Mouse (Mus musculus) frontal cortex, adult 2 months (tissue): Measurements from ENCODE around the gene Olfr1255. TPM values are rescaled to one million over a fixed set of nuclear protein-coding genes. Genes with fewer than 3 reads are reported as not detected.

ENCODE experiments used
- DNase-seq, 2 experiments: peaks; one replicate each; pipeline ENCODE4 v3.0.0; 2022; ENCODE audit warnings: low spot score in 1 of 2; ENCODE audit errors: extremely low spot score in 1 of 2
- polyA plus RNA-seq: library from polyadenylated mRNA; depleted of rRNA; stranded (reverse); fragments of >200 nt; gene quantifications from 2 replicates; pipeline ENCODE4 v1.2.3, GENCODE M21; 2012; rRNA removed

The Olfr1255 gene
- not detected in 2 replicates for polyA plus RNA-seq

- DNase-seq: no peak
Measured at GRCm38 (mm10) chr2:89811751-89812150, at the start of gene Olfr1255. Gene Olfr1255, plus strand, starts transcription at chr2:89812051.

DNA sequence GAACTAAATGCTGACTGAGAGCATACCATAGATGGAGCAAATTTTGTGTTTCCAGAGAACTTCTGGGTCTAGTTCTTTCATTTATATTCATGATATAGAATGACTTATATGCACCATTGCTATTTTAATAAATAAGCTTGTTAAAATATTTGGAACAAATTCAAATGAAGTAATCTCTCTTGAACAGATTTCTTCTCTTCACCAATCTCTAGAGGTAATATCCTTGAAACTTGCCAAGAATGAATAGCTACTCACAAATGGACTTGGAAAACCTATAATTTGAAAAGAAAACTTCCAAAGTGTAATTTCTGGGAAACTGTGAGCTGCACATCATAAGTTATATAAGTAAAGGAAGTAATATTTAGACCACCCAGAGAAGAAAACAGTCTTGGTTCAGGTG is 18.3 kb upstream of the Olfr1255 start, which contains the start of gene Olfr1254:
Gene Olfr1254, minus strand, starts transcription at position 101 of the 400 bp plus-strand sequence.
- DNase-seq: no peak

- peak in 1 of 2 experiments; percentile 28 for DNase-seq
Measured at GRCm38 (mm10) chr2:89799583-89799982, 12.3 kb upstream of the Olfr1255 start.

DNA sequence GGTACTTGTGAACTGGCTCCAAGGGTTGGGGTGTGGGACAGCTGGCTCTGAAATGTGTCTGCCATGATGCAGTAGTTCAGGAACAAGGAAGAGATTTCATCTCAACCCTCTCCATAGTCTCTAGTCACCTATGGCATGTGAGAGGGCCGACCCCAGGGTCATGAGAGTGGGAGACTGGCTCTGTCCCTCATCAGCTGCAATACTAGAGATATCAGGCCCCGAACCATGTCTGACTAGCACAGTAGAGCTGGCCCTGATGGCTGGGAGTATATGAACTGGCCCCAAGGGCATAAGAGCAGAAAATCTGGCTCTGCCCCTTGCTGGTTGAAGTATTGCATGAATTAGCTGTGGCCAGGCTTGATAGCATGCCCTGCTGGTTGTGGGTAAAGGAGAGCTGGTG is 1.1 kb upstream of the Olfr1255 start:
- DNase-seq: no peak

GRCm38 (mm10) chr2:89820216-89820615 is 8.4 kb downstream of the Olfr1255 start:
- DNase-seq: no peak

DNA sequence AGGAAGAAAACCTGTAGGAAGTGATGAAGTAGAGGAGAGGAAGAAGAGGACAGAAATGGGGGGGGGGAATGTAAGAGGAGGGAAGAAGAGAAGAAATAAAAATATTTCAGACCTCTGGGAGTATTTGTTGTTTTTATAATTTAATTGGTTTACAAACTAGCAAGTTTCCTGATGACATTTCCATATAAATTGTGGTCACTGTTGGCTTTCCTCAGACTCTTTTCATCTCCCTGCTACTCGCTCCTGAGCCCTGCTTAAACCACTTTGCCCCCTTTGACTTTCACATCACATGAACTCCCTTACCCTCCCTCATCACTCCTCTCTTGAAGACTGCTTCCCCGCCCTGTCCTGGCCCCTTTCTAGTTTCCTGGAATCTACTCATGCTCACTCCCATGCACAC is 29.6 kb downstream of the Olfr1255 start, which contains the start of gene Olfr1256:
Gene Olfr1256, minus strand, starts transcription at position 101 of the 400 bp plus-strand sequence.
- DNase-seq: no peak

GRCm38 (mm10) chr2:89848105-89848504 is 36.3 kb downstream of the Olfr1255 start, which contains the start of gene Olfr48:
Gene Olfr48, minus strand, starts transcription at chr2:89848205.
- DNase-seq: no peak

DNA sequence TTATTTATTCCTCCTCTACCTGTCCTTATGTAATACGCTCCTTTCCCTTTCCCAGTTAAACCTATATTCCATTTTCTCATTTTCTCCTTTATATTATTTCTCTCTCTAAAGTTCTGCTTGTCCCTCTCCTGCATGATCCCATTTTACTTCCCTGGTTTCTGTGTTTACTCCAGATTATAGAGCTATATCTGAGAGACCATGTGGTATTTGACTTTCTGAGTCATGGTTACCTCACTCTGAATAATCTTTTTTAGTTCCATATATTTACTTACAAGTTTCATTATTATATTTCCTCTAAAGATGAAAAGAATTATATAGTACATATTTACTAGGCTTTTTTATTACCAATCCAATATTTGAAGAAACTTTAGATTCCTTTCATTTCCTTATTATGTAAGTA is 37.4 kb downstream of the Olfr1255 start:
- no peak for DNase-seq

Other genes starting within 250 kb of the Olfr1255 start
- not detected in 2 replicates for gene Olfr1245, start 233.6 kb upstream of the Olfr1255 start, polyA plus RNA-seq
- not detected in 2 replicates for gene Olfr1246, start 218.9 kb upstream of the Olfr1255 start, polyA plus RNA-seq
- gene Olfr1247, start 197.9 kb upstream of the Olfr1255 start, polyA plus RNA-seq: 0.04 TPM in 1 of 2 replicates, not detected in the other
- gene Olfr1248, start 193.8 kb upstream of the Olfr1255 start, polyA plus RNA-seq: not detected in 2 replicates
- not detected in 2 replicates for gene Olfr1249, start 177.1 kb upstream of the Olfr1255 start, polyA plus RNA-seq
- not detected in 2 replicates for gene Olfr1250, start 150.6 kb upstream of the Olfr1255 start, polyA plus RNA-seq
- not detected in 2 replicates for gene Olfr1251, start 140.1 kb upstream of the Olfr1255 start, polyA plus RNA-seq
- 0.06 TPM in 1 of 2 replicates, not detected in the other for gene Olfr1252, start 87.0 kb upstream of the Olfr1255 start, polyA plus RNA-seq
- not detected in 2 replicates for gene Olfr1253, start 55.0 kb upstream of the Olfr1255 start, polyA plus RNA-seq
- 0.25 TPM in 1 of 2 replicates, not detected in the other for gene Olfr1254, start 18.4 kb upstream of the Olfr1255 start, polyA plus RNA-seq
- gene Olfr1256, start 29.5 kb downstream of the Olfr1255 start, polyA plus RNA-seq: not detected in 2 replicates
- not detected in 2 replicates for gene Olfr48, start 36.2 kb downstream of the Olfr1255 start, polyA plus RNA-seq
- not detected in 2 replicates for gene Olfr1257, start 66.4 kb downstream of the Olfr1255 start, polyA plus RNA-seq
- gene Olfr1258, start 115.3 kb downstream of the Olfr1255 start, polyA plus RNA-seq: not detected in 2 replicates
- gene Olfr1259, start 136.6 kb downstream of the Olfr1255 start, polyA plus RNA-seq: 0.06 TPM in 1 of 2 replicates, not detected in the other
- gene Olfr1260, start 162.3 kb downstream of the Olfr1255 start, polyA plus RNA-seq: not detected in 2 replicates
- gene Olfr1261, start 179.2 kb downstream of the Olfr1255 start, polyA plus RNA-seq: 0.11 TPM in 1 of 2 replicates, not detected in the other
- gene Olfr1262, start 188.1 kb downstream of the Olfr1255 start, polyA plus RNA-seq: not detected in 2 replicates
- gene Olfr1263, start 200.1 kb downstream of the Olfr1255 start, polyA plus RNA-seq: not detected in 2 replicates
- not detected in 2 replicates for gene Olfr1264, start 213.5 kb downstream of the Olfr1255 start, polyA plus RNA-seq
- gene Olfr1265, start 223.3 kb downstream of the Olfr1255 start, polyA plus RNA-seq: not detected in 2 replicates